Mouse (Mus musculus): ENCODE data around the gene Mapkapk5.

GRCm38 (mm10) chr5:121544910-121545792 is 554 bp downstream of the Mapkapk5 start, which contains the start of the genes Adam1a and Gm42878:
- no peak for TF ChIP-seq TAL1 (IDR thresholded peaks at IDR 0.05; ENCODE audit: low read length)
- TF ChIP-seq GATA1 (IDR thresholded peaks at IDR 0.05; ENCODE audit: low read length) = no peak

Data from erythroblast, embryonic 14.5 days (primary cell).